Mouse (Mus musculus) cerebellum, adult 2 months (tissue): ENCODE measurements around the gene Cep126. TPM values are rescaled to one million over a fixed set of nuclear protein-coding genes. Genes with fewer than 3 reads are reported as not detected.

ENCODE experiments used
- DNase-seq, 2 experiments: peaks; one replicate each; pipeline ENCODE4 v3.0.0; 2021
- H3K27ac ChIP-seq: fragments of 200-500 bp; 2 replicates; pipeline ENCODE4 v1.5.1; 2012; ENCODE audit warnings: low read length, control low read depth, inconsistent platforms; ENCODE audit not compliant: insufficient read depth
- H3K27me3 ChIP-seq: fragments of 200-500 bp; 2 replicates; pipeline ENCODE4 v1.6.1; 2012; ENCODE audit warnings: inconsistent platforms, mild to moderate bottlenecking, low read length, moderate library complexity; ENCODE audit not compliant: control insufficient read depth, insufficient read depth
- H3K4me1 ChIP-seq: fragments of 200-500 bp; 2 replicates; pipeline ENCODE4 v1.6.1; 2011; ENCODE audit warnings: low read length; ENCODE audit not compliant: control insufficient read depth, insufficient read depth
- H3K4me3 ChIP-seq: fragments of 200-500 bp; replicated peaks from 2 replicates; pipeline ENCODE3; 2011; ENCODE audit warnings: mild to moderate bottlenecking, low read depth, low read length, control low read depth; ENCODE audit not compliant: insufficient read depth
- CTCF ChIP-seq: fragments of 200-500 bp; IDR thresholded peaks from 2 replicates; pipeline ENCODE4 v1.5.1; 2011; ENCODE audit warnings: low read depth, mild to moderate bottlenecking, control low read depth, low read length, moderate library complexity, borderline replicate concordance; ENCODE audit not compliant: insufficient read depth
- POLR2A ChIP-seq: fragments of 200-500 bp; IDR thresholded peaks from 2 replicates; pipeline ENCODE4 v1.6.1; 2011; ENCODE audit warnings: low read length, control low read depth, borderline replicate concordance; ENCODE audit not compliant: insufficient read depth
- WGBS: fragments of 180-500 bp; shearing (Covaris S2); methylation state at CpG from one replicate; pipeline ENCODE4 v1.1.7; 2018; 5-methylcytosine and 5-hydroxymethylcytosine counted together
- polyA plus RNA-seq: library from polyadenylated mRNA; depleted of rRNA; stranded (reverse); fragments of >200 nt; gene quantifications from 2 replicates; pipeline ENCODE4 v1.2.3, GENCODE M21; 2012; rRNA removed

Gene Cep126
- polyA plus RNA-seq, result 20.3 and 22.3 TPM in 2 replicates

- DNase-seq, result peak; percentile 80 to 82
- H3K27ac ChIP-seq, result no peak within 1 kb of the TSS
- H3K27me3 ChIP-seq, result no peaks in the 10 kb centered on the region
- H3K4me1 ChIP-seq, result no peaks in the 10 kb centered on the region; the same call in 1 of the 2 replicates
- TF ChIP-seq CTCF (no peak), POLR2A (no peak)
- H3K4me3 ChIP-seq, result peak within 1 kb of the TSS; percentile 80
- WGBS, result under 1% methylated on average over 72 of the region's 72 CpGs
These were observed at the start of gene Cep126 for GRCm38 (mm10) chr9:8134117-8134574. Gene Cep126 (minus strand): TSS chr9:8134294.

- Histone ChIP-seq H3K4me3 (no peak overlapping the region), H3K4me1 (no peaks in the 10 kb centered on the region), H3K27me3 (no peaks in the 10 kb centered on the region), H3K27ac (no peak overlapping the region)
- no peak for DNase-seq
- 95% methylated on average over 3 of the region's 3 CpGs for WGBS
- TF ChIP-seq POLR2A (no peak), CTCF (no peak)
These were observed 45.5 kb upstream of the Cep126 start for GRCm38 (mm10) chr9:8179554-8179953.

GRCm38 (mm10) chr9:8177099-8177498 lies 43.0 kb upstream of the Cep126 start:
- no peak for DNase-seq
- 64% methylated on average over 3 of the region's 3 CpGs for WGBS
- TF ChIP-seq CTCF, result no peak
- H3K27me3 ChIP-seq, result no peaks in the 10 kb centered on the region
- no peak overlapping the region for H3K27ac ChIP-seq
- H3K4me3 ChIP-seq, result no peak overlapping the region
- H3K4me1 ChIP-seq, result no peaks in the 10 kb centered on the region

- WGBS, result 78% methylated on average over 2 of the region's 2 CpGs
- no peak for TF ChIP-seq POLR2A
- no peak for TF ChIP-seq CTCF
- no peak for DNase-seq
- no peak overlapping the region for H3K4me3 ChIP-seq
- H3K27ac ChIP-seq, result no peak overlapping the region
- no peaks in the 10 kb centered on the region for H3K4me1 ChIP-seq
- no peaks in the 10 kb centered on the region for H3K27me3 ChIP-seq
These were observed 22.9 kb upstream of the Cep126 start for GRCm38 (mm10) chr9:8157011-8157410.

GRCm38 (mm10) chr9:8139501-8139900 lies 5.4 kb upstream of the Cep126 start:
- Histone ChIP-seq H3K27ac (no peak overlapping the region), H3K4me3 (no peak overlapping the region), H3K4me1 (no peaks in the 10 kb centered on the region; the same call in 1 of the 2 replicates), H3K27me3 (no peaks in the 10 kb centered on the region)
- no peak for DNase-seq
- TF ChIP-seq POLR2A (no peak), CTCF (no peak)
- 36% methylated on average over 1 of the region's 1 CpGs for WGBS

- no peak for TF ChIP-seq POLR2A
- no peak for TF ChIP-seq CTCF
- Histone ChIP-seq H3K27me3 (no peaks in the 10 kb centered on the region), H3K4me1 (no peaks in the 10 kb centered on the region; the same call in 1 of the 2 replicates), H3K27ac (no peak overlapping the region), H3K4me3 (peak overlapping the region; percentile 80)
- no peak for DNase-seq
- 1% methylated on average over 22 of the region's 22 CpGs for WGBS
These were observed 443 bp downstream of the Cep126 start for GRCm38 (mm10) chr9:8133586-8134115.

GRCm38 (mm10) chr9:8123495-8123894 lies 10.6 kb downstream of the Cep126 start:
- Histone ChIP-seq H3K27ac (no peak overlapping the region), H3K27me3 (no peaks in the 10 kb centered on the region), H3K4me3 (no peak overlapping the region), H3K4me1 (no peaks in the 10 kb centered on the region)
- 69% methylated on average over 8 of the region's 8 CpGs for WGBS
- DNase-seq, result no peak
- TF ChIP-seq POLR2A, result no peak
- no peak for TF ChIP-seq CTCF

- DNase-seq, result no peak
- over 99% methylated on average over 5 of the region's 5 CpGs for WGBS
- no peak for TF ChIP-seq POLR2A
- no peak for TF ChIP-seq CTCF
- no peak overlapping the region for H3K27ac ChIP-seq
- H3K4me1 ChIP-seq, result no peaks in the 10 kb centered on the region
- no peak overlapping the region for H3K4me3 ChIP-seq
- H3K27me3 ChIP-seq, result no peaks in the 10 kb centered on the region; the same call in 1 of the 2 replicates
These were observed 19.6 kb downstream of the Cep126 start for GRCm38 (mm10) chr9:8114516-8114915.
